Mouse (Mus musculus): ENCODE measurements around the gene Tceanc2.
"Not testable (repeated sequence)": the region's sequence is repeated elsewhere in the genome, so short reads cannot be mapped to it uniquely, and the experiment has no call there.

Tceanc2 gene

DNA sequence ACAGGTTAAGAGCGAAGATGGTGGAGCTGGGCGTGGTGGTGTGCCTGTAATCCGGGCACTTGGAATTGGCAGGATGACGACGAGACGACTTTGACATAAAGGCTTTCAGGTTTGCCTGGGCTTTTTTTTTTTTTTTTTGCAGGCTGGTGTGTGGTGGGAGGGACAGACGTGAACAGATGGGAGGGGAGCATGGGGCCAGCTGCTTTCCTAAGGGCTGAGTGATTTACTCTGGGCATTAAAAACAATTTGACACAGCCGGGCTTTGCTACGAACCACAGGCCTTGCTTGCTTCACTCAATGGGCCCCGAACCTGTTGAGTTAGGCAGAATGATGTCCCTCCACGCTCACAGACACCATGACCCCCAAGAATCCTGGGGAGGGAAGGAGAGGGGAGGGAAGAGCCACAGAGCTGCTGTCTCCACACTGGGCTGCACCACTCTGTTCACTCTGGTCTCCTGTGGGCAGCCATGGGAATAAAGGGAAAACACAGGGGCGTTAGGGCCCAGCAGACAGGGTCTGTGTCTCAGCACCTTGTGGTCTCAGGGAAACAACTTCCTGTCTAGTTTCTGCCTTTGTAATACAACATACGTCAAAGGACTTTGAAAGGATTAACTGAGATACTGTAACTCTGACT lies 51.9 kb downstream of the Tceanc2 start:
- no peak for DNase-seq (ENCODE audit: low spot score in 2 of 2)

DNA sequence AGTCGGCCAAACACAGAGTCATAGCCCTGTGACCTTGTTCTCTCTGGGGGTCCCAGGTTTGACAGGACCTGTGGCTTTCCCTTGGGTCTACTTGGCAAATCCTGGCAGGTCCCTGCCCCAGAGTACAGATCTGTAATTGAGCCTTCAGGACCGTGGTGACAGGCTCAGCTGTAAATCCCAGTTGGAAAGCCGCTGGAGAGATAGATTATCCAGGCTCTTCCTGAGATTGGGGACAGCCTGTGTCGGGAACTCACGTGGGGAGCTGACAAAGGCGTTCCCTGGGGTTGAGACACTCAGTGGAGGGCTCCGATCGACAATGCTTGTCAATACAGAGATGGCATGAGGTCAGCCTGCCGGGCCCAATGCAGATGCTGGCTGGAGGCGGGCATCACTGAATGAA lies 52.5 kb downstream of the Tceanc2 start:
- no peak for DNase-seq (ENCODE audit: low spot score in 2 of 2)

DNA sequence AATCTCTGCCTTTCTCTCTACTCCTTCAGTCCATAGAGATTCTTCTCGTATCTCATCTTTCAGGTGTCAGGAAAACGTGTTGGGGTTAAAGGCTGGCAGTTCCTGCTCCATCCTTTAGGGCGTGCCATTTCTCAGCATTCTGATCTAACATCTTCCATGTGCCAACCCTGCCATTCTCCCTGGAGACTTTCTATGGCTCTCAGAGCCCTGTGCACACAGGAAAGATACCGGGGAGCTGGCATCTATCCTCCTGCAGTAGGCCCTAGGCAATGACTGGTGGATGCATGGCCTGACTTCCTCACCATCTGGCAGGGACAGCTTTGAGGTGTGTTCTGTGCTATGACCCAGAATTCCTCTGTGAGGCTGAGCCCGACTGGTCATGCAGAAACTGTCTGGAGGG lies 53.8 kb downstream of the Tceanc2 start:
- DNase-seq (ENCODE audit: low spot score in 2 of 2) = no peak

DNA sequence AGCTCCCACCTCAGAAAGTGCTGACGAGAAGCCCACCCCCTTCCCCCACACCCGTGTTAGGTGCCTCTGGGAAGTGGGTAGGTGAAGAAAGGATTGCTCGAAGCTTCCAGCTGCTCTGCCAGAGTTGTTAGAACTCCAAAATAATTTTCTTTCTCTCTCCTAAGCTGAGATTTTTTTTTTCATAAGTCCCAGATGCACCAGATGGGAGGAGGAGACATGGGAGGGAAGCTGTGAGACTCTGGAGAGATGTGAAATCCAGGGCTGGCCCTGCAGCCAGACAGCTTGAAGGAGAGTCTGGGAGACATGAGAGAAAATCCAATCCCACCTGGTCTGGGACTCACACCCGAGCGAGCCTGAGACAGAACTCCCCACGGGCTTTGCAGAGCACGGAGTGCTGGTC lies 54.5 kb downstream of the Tceanc2 start:
- no peak for DNase-seq (ENCODE audit: low spot score in 2 of 2)

DNA sequence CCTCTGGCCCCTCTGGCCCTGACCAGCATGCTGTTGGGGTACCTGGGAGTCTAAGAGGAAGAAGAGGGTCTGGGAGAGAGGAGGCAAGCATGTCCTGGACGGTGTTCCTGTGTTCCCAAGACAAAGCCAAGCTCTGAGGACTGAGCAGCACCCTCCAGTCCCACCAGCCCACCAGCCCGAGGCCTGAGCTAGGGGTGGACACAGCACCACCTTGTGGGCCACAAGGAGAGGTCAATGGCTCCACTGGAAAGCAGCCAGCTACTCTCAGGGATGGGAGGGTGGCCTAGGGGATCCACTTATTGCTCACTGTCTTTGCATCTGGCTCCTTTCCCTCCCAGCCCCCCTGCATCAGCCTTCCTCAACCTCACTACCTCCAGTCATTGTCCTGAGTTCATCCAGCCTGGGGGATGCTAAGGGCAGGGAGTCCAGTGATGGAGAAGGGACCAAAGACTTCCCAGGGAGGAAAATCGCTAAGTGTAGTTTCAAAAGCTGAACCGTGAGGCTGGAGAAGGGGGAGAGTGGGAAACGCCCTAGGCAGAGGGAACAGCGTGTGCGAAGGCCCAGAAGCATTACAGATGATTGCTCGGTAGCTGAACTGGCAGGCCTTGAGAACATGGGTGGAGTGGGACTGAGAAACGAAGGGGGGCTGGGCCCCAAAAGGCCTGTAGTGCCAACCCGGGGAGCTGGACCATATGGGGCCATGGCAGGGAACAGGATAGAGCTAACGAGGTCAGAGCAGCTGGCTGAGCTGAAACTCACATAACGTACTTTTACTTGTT lies 57.6 kb downstream of the Tceanc2 start:
- no peak for DNase-seq (ENCODE audit: low spot score in 2 of 2)

DNA sequence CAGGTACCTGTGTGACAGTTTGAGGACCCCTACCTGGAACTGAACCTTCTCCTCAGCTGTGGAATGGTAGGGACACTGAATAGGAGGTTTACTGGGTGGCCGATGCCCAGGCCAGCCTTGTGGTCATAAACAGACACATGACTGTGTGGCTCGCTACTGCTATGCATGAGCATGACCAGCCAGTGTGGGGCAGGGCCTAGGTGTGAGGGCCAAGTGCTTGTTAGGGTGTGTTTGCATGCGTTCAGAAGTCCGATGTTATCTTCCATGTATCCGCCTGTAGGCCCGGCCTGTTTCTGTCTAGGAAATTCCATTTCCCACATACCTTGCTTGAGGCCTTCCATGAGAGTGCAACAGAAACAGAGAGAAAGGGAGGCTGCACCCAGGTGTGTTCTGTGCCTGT lies 58.2 kb downstream of the Tceanc2 start:
- DNase-seq (ENCODE audit: low spot score in 2 of 2) = no peak

DNA sequence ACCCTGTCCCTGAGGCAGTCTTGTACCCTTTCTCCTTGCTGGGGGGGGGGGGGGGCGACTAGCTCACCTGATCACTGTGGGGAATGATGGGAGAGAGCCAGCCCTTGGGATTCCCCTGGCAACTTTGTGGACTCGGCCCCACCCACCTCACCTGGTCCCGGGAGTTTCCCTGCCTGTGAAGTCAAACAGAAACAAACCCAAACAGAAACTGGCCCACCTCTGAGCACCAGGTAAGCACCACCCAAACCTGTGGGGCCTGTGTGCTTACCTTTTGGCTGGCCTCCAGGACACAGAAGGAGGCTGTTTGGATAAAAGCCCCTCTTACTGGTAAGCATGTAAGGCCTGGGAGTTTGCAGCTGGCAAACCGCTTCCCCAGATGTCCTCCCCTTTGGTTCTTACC lies 59.9 kb downstream of the Tceanc2 start:
- DNase-seq (ENCODE audit: low spot score in 2 of 2) = no peak

DNA sequence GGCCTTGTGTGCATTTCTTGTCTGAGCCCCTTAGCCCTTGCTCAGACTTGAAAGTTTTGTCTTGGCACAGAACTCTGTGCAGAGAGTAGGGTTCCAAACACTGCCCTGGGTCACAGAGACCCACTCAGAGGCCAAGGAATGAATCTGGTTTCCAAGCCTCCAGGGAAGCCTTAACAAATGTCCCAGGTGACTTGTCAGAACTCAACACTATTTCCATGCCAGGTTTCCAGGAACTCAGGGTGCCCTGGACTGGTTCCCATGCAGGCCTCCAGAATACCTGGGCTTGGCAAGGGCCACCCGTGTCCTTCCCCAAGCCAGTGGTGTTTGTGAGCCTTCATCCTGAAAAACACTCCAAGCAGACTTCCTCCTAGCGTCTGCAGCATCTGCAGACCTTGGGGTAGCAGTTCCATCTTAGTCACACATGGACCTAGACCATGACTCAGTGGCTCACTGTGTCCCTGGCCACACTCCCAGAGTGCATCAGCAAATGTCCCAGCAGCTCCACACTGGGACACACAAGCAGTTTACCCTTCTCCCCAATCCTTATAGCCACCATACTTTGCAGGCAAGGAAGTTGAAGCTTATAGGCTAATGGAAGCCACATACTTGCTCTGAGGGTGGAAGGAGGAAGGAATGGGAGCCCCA lies 61.1 kb downstream of the Tceanc2 start:
- DNase-seq (ENCODE audit: low spot score in 2 of 2) = no peak

DNA sequence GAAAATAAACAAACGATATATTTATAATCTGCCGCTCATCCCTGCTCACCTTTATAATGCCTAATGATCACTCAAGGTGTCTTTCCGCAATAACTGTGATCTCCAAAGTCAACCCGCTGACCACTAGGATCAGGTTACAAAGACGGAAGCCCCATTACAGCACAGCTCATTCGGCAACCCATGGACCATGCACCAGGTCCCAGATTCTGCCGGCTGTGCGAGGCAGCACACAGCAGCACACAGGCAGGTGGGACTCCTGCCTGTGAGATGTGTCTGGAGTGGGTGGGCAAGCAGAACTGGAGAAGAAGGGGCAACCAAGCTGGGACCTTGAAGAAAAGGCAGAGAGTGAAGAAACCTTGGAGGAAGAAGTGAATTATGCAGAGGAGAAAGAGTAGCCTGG lies 64.6 kb downstream of the Tceanc2 start:
- DNase-seq (ENCODE audit: low spot score in 2 of 2) = no peak

DNA sequence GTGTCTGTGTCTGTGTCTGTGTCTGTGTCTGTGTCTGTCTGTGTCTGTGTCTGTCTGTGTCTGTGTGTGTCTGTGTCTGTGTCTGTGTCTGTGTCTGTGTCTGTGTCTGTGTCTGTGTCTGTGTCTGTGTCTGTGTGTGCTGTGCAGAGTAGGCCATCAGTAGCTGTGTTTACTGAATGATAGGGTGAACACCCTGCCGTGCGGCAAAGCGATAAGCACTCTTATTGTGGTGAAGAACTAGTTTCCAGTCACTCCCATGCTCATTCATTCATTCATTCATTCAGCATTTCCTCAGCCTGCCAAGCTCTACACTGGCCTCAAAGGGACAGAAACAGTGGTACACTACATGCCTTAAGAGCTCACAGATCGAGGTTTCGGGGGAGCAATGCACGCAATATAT lies 69.7 kb downstream of the Tceanc2 start:
- not testable (repeated sequence) for DNase-seq (ENCODE audit: low spot score in 2 of 2)

DNA sequence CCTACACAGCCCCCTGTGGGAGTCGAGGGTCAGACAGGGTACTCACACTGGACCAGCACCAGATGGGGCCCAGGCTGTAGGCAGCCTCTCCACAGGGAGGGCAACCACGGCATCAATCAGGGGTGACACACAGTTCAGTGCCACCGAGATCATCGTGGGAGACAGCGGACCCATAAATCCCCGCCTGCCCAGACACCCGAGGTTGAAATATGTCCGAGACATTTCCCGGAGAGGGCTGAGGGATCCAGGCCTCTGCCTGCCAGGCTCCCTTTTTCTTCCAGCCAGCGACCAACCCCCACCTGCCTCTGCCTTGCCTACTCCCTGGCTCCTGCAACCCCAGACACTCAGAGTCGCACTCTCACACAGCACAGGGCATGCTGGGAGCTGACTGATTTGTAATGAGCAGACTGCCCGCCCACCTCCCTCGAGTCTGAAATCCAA lies 70.6 kb downstream of the Tceanc2 start:
- no peak for DNase-seq (ENCODE audit: low spot score in 2 of 2)

DNA sequence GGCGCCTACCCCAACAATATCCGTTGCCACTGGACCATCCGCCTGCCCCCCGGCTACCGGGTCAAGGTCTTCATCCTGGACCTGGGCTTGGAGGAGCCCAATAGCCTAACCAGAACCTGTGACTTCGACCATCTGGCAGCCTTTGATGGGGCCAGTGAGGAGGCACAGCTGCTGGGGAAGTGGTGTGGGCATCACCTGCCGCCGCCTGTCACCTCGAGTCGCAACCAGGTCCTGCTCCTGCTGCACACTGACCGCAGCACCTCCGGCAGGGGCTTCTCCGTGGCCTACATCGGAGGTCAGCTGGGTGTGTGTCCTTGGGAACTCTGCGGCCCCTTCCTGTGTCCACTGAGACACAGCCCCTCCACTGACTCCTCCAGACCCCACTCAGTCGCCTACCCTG lies 72.1 kb downstream of the Tceanc2 start:
- no peak for DNase-seq (ENCODE audit: low spot score in 2 of 2)

DNA sequence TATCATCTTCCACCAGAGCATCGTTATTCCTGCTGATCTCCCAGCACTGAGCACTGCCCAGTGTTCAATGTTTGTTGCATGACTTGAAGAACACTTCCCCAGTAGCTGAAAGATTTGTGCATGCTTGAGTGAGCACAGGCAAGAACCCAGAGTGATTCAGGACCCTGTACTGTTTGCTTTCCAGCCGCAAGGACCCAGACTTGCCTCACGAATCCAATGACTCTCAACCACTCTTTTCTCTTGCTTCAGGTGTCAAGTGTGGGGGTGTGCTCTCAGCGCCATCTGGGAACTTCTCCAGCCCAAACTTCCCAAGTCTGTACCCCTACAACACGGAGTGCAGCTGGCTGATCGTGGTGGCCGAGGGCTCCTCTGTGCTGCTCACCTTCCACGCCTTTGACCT lies 76.7 kb downstream of the Tceanc2 start:
- no peak for DNase-seq (ENCODE audit: low spot score in 2 of 2)

DNA sequence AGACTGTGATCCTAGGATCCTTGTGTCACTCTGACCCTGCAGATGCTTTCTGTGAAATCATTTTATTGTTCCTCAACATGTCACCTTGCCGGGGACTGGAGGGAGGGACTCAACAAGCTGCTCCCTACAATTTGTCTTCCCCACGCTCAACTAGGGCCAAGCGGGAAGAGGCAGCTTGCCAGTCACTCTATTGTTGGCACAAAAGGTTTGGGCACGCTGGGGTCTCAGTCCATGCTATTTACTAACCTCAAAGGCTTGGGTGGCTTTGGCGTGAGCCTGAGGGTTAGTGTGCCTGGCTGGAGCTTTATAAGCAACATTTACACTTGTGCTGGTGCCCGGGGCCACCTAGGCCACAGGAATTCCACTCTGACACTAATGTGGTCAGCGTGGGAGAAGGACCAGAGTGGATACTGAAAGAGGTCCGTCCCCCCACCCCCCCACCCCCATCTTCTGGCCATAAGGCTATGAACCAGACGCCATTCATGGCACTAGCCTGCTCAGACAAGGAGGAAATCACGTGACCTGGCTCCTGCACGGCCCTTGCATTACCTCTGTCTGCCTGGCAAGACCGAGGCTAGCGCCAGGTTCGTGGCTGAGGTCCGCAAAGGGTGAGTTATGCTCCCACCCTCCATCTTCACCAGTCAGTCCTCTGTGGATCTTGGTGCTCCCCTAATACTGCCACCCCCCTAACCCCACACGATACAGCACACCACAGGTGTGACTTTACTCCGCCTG lies 80.0 kb downstream of the Tceanc2 start:
- no peak for DNase-seq (ENCODE audit: low spot score in 2 of 2)

DNA sequence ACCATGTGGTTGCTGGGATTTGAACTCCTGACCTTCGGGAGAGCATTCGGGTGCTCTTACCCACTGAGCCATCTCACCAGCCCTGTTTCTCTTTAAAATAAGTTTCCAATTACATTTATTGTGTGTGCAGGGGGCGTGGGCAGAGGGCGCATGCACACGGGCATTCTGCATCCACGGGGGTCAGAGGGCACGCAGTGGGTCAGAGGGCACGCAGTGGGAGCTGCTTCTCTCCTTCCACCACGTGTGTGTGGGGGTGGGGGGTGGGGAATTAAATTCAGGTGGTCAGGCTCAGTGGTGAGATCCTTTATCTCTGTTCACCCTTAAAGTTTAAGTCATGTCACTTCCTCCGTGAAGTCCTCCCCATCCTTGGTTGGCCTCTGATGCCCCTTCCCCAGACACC lies 80.5 kb downstream of the Tceanc2 start:
- no peak for DNase-seq (ENCODE audit: low spot score in 2 of 2)

DNA sequence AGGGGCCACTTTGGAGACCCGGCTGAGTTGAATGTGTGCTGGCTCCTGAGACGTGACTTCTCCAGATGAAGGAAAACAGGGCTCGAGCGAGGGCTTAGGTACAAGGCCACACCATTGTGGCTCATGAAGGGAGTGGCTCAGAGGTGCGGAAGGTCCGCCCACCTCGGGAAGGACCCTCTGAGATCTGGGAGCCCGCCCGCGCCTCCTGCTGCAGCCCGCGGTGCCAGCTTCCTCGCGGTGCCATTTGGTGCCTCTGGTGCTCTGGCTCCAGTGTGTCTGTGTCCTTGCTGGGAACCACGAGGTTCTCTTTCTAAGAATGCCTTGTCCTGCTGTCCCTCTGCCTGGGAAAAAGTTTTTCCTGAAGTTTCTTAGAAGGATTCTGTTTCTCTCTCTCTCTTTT lies 81.0 kb downstream of the Tceanc2 start:
- DNase-seq (ENCODE audit: low spot score in 2 of 2) = no peak

DNA sequence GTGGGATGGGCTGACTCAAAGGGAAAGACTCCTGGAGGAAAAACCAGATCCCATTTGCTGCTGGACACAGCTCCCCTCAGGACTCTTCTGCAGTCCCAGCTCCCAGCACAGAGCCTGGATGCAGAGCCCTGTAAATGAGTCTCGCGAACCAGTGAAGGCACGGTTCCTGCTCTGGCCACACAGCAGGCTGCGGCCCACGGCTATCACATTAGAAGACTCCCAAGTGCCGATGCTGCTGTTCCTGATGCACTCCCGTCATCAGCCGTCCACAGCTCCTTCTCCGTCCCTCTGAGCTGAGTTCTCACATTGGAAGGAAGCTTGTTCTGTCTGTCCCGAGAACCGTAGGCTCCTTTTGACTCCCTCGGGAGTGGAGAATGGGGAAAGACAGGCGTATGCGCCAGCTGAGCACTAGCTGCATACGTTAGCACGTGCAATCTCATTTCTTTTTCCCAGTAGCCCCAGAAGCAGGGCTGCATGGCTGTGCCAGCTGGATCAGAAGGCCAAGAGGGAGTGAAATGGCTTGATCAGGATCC lies 82.0 kb downstream of the Tceanc2 start, which contains the start of gene Cdcp2:
Cdcp2 (plus strand) TSS at position 51 of the 533 bp plus-strand sequence.
- no peak for DNase-seq (ENCODE audit: low spot score in 2 of 2)

DNA sequence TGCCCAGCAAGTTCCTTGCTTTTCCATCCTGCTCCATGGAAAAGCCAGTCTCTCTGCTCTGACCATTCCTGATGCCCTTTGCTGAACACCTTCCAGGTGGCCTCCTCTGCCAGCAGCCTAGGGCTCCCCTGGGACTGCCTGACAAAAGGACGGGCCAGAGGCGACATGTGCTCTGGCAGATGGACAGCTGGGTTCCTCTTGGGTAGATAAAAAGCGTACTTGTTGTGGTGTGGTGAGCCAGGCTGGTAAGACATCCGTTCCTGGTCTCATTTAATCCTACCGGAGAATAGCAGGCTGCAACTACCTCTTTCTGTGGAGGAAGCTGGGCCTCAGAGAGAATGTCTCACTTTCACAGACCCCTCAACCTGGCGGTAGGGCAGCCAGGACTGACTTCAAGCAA lies 82.9 kb downstream of the Tceanc2 start:
- no peak for DNase-seq (ENCODE audit: low spot score in 2 of 2)

DNA sequence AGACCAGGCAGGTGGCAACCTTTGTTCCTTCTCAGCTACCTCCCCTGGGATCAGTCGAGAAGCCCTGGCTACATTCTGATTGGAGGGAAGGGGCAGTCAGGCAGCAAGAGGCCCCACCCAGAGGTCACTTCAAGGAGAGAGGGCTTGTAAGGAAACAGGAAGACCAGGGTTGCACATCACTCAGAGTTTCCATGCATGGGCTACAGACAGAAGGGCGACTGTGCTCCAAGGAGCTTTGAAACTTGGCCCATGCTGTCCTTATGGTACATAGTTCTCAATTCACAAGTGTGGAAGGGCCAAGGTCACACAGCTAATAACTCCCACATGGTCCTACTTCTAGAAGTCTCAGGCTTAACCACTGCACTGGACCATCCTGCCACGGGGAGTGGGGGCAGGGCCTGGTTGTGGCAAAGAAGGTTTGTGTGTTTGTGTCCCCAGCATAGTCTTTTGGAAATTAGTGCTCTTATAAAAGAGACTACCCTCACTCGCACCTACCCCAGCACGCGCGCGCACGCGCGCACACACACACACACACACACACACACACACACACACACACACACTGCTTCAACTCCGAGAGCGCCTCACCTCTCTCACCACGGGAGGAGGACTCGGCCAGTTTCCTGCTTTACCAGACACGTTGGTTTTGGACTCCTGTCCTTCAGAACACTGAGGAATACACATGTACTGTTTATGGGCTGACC lies 84.3 kb downstream of the Tceanc2 start:
- DNase-seq (ENCODE audit: low spot score in 2 of 2) = no peak

DNA sequence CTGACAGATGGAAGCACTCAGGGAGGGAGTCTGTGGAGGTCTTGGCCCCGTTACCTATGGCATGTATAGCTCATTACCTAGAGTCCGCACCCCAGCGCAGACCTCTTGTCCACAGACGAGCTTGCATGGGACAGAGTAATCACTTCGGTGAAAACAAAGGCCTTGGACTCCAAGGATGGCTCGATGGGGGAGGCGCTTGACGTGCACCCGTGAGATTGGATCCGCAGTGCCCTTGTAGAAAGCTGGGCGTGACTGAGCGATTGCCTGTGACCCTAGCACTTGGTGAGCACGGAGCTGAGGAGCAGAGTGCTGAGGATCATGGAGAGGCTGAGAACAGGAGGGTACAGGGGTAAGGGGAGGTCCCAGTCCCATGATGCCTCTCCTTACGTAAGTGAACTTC lies 87.2 kb downstream of the Tceanc2 start:
- DNase-seq (ENCODE audit: low spot score in 2 of 2) = no peak

DNA sequence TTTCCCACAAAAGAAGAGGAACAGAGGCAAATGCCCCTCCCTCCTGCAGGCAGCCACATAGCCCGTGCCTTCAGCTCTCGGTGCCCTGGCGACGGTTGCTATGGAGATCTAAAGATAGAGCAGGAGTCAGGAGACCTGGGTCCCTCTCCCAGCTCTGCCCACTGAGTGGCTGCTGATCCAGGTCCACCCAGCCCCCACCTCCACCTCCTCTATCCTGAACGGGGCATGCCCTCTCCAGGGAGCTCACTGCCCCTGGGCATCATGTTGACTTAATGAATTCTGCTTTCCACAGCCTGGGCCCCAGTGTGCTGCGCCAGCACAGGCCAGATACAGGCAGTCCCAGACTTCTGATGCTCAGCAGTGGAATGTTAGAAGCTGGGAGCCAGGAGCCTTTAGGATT lies 94.1 kb downstream of the Tceanc2 start:
- no peak for DNase-seq (ENCODE audit: low spot score in 2 of 2)
